Mouse (Mus musculus) forebrain, postnatal 0 days (tissue): ENCODE measurements around the gene Brd3os. TPM values are rescaled to one million over a fixed set of nuclear protein-coding genes. Genes with fewer than 3 reads are reported as not detected.

Experiments
- ATAC-seq: fragments of 200-750 bp; cut with Nextera tagmentation; 2 replicates; pipeline ENCODE4 v1.8.0; 2017; ENCODE audit warnings: mild to moderate bottlenecking, moderate library complexity
- DNase-seq: peaks from one replicate; pipeline ENCODE4 v3.0.0-alpha.2; 2015
- H3K27ac ChIP-seq: fragments of 300-500 bp; sonication (generic); 2 replicates; pipeline ENCODE4 v1.5.1; 2014; ENCODE audit warnings: low read depth, mild to moderate bottlenecking, antibody characterized with exemption, low read length, moderate library complexity, mixed read lengths
- H3K27me3 ChIP-seq: fragments of 300-500 bp; sonication (generic); 2 replicates; pipeline ENCODE4 v1.6.1; 2014; ENCODE audit warnings: mild to moderate bottlenecking, low read length, mixed read lengths; ENCODE audit not compliant: insufficient read depth
- H3K36me3 ChIP-seq: fragments of 300-500 bp; sonication (generic); 2 replicates; pipeline ENCODE4 v1.6.1; 2014; ENCODE audit warnings: mild to moderate bottlenecking, moderate library complexity; ENCODE audit not compliant: insufficient read depth
- H3K4me1 ChIP-seq: fragments of 300-500 bp; sonication (generic); 2 replicates; pipeline ENCODE4 v1.6.1; 2014; ENCODE audit warnings: antibody characterized with exemption; ENCODE audit not compliant: insufficient read depth
- H3K4me2 ChIP-seq: fragments of 300-500 bp; sonication (generic); 2 replicates; pipeline ENCODE4 v1.6.1; 2014; ENCODE audit warnings: low read depth, mild to moderate bottlenecking, moderate library complexity
- H3K4me3 ChIP-seq: fragments of 300-500 bp; sonication (generic); 2 replicates; pipeline ENCODE4 v1.5.1; 2014; ENCODE audit warnings: low read depth, low read length, mixed read lengths
- H3K9ac ChIP-seq: fragments of 300-500 bp; sonication (generic); 2 replicates; pipeline ENCODE4 v1.6.1; 2014; ENCODE audit warnings: mild to moderate bottlenecking
- H3K9me3 ChIP-seq: fragments of 300-500 bp; sonication (generic); 2 replicates; pipeline ENCODE4 v1.6.1; 2016; ENCODE audit warnings: low read length
- CTCF ChIP-seq: sonication (generic); IDR thresholded peaks from 2 replicates; pipeline ENCODE4 v1.5.1; 2016; ENCODE audit warnings: antibody characterized with exemption, control low read depth, low read depth
- WGBS: fragments of 180-500 bp; shearing (Covaris S2); extraction: QIAGEN DNeasy Blood & Tissue Kit; methylation state at CpG from one replicate; pipeline ENCODE4 v1.1.7; 2014; 5-methylcytosine and 5-hydroxymethylcytosine counted together
- microRNA-seq, 2 experiments: library from miRNA; unstranded; fragments of <30 nt; microRNA quantifications; one replicate each; pipeline ENCODE4; 2016
- polyA plus RNA-seq: library from polyadenylated mRNA; unstranded; fragments of >200 nt; fragmentation: Nextera tagmentation; extraction: Ambion mirVana; gene quantifications from 2 replicates; pipeline ENCODE4 v1.2.1, GENCODE M21; 2015
- total RNA-seq: library from RNA; depleted of rRNA; stranded (reverse); fragments of >200 nt; gene quantifications from 2 replicates; pipeline ENCODE4 v1.2.3, GENCODE M21; 2014; rRNA removed

The Brd3os gene
- total and polyA plus RNA-seq, 2 experiments from 2014 or later, result 33.9 to 44.1 TPM

DNA sequence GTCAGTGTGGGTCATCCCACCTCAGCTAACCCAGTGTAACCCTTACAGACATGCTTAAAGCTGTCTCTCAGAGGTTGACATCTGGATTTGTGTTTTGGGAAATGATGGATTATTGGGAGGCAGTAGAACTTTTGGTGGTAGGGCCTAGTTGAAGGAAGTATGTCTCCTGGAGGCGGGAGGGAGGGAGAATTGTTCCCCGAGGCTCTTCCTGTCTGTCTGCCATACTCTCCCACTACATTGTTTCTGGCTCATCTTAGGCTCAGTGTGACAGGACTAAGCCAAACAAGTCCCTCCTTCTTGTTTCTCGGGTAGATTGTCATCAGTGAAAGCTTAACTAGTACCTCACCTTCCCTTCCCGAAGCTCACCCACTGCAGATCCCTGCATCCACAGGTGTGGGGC lies 44.6 kb downstream of the Brd3os start:
- no peaks in the 10 kb centered on the region for H3K27me3 ChIP-seq
- H3K9ac ChIP-seq, result no peak overlapping the region
- DNase-seq (no peak), ATAC-seq (no peak)
- H3K27ac ChIP-seq, result no peak overlapping the region
- H3K4me1 ChIP-seq, result no peaks in the 10 kb centered on the region
- no peak overlapping the region for H3K4me2 ChIP-seq
- H3K36me3 ChIP-seq, result no peaks in the 10 kb centered on the region
- TF ChIP-seq CTCF, result no peak
- WGBS, result 74% methylated on average over 4 of the region's 4 CpGs
- H3K9me3 ChIP-seq, result no peaks in the 10 kb centered on the region
- no peak overlapping the region for H3K4me3 ChIP-seq

DNA sequence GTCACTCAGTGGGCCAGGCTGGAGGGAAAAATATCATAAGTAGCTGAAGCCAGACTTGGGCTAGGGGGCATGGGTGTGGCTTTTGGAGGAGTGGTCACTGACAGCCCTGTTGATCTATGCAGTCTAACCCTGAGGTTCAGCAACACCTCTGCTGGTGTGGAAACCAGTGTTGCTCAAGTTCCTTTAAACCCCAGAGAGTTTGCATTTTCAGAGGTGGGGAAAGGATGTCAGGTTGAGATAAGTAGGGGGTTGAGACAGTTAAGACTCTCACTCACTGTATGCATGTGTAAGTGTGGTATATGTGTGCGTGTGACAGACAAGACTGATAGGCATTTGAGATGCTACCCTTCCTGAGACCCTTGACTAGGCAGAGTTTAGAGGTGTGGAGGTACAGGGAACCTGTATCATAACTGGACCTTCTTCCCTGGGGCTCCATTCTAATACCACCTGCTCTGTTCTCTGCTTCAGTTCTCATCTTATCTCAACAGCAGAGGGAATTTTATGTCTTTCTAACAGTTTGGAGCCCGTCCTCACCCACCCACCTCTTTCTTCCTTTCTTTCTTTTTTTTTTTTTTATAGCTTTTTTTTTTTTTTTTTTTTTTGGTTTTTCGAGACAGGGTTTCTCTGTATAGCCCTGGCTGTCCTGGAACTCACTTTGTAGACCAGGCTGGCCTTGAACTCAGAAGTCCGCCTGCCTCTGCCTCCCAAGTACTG lies 45.4 kb downstream of the Brd3os start:
- Histone ChIP-seq H3K36me3 (no peaks in the 10 kb centered on the region), H3K4me3 (no peak overlapping the region), H3K27me3 (no peaks in the 10 kb centered on the region), H3K9ac (no peak overlapping the region), H3K4me2 (no peak overlapping the region), H3K4me1 (no peaks in the 10 kb centered on the region), H3K9me3 (no peaks in the 10 kb centered on the region), H3K27ac (no peak overlapping the region)
- TF ChIP-seq CTCF, result no peak
- no peak for ATAC-seq
- 82% methylated on average over 3 of the region's 4 CpGs for WGBS
- DNase-seq, result no peak

DNA sequence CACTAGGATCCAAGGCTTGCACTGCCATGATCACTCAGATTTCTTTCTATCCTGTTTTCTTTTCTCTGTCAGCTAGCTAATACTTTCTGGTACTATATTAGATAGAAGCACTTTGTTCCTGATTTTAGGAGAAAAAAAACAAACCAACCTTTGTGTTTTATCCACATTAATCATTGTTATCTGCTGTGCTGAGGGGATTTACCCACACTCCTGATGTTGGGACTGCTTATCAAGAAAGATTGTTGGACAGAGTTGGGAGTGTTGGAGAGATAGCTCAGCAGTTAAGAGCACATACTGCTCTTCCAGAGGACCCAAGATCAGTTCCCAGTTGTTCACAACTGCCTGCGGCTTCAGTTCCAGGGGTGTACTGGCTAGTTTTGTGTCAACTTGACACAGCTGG lies 46.2 kb downstream of the Brd3os start:
- no peaks in the 10 kb centered on the region for H3K4me1 ChIP-seq
- H3K9ac ChIP-seq, result no peak overlapping the region

DNA sequence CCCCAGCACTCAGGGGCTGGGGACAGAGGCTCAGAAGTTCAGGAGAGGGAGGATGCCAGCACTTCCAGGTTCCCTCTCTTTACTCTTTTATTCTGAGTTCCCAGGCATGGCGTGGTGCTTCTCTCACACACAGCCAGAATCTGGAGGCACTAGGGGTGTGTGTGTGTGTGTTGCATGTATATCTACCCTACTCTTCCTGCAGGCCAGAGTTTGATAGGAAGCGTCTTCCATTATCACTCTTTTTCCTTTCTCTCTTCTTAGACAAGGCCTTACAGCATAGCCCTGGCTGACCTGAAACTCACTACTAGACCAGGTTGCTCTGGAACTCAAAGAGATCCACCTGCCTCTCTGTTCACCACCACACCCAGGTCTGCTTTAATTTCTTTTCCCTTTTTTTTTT lies 48.8 kb downstream of the Brd3os start:
- H3K4me2 ChIP-seq, result no peak overlapping the region
- no peak for DNase-seq
- H3K27me3 ChIP-seq, result no peaks in the 10 kb centered on the region
- H3K36me3 ChIP-seq, result no peaks in the 10 kb centered on the region
- ATAC-seq, result no peak
- no peaks in the 10 kb centered on the region for H3K4me1 ChIP-seq
- no peak overlapping the region for H3K9ac ChIP-seq
- WGBS, result 83% methylated on average over 2 of the region's 2 CpGs
- no peak overlapping the region for H3K27ac ChIP-seq
- no peaks in the 10 kb centered on the region for H3K9me3 ChIP-seq
- TF ChIP-seq CTCF, result no peak
- no peak overlapping the region for H3K4me3 ChIP-seq

More for the DNA sequence above, 46.2 kb downstream of the Brd3os start:
- 97% methylated on average over 1 of the region's 1 CpGs for WGBS
- no peaks in the 10 kb centered on the region for H3K27me3 ChIP-seq
- ATAC-seq, result no peak
- no peak for TF ChIP-seq CTCF
- H3K36me3 ChIP-seq, result no peaks in the 10 kb centered on the region
- no peak for DNase-seq
- H3K9me3 ChIP-seq, result no peaks in the 10 kb centered on the region
- no peak overlapping the region for H3K4me3 ChIP-seq
- no peak overlapping the region for H3K4me2 ChIP-seq
- no peak overlapping the region for H3K27ac ChIP-seq

Small RNA genes within 50 kb of the gene (microRNA-seq; reads per million reads assigned to microRNA genes)
- 0 reads per million in 2 experiments for gene Gm24049
- 0 reads per million in 2 experiments for gene Mir7578

Other genes starting within 250 kb of the Brd3os start
- gene Sardh, start 194.0 kb upstream of the Brd3os start, total RNA-seq, result 7.2 and 7.5 TPM in 2 replicates
- gene Sardh, start 194.0 kb upstream of the Brd3os start, polyA plus RNA-seq, result 5.7 and 6.2 TPM in 2 replicates
- gene Vav2, start 15.3 kb upstream of the Brd3os start, total RNA-seq, result 39.3 and 39.6 TPM in 2 replicates
- 4.9 and 7.1 TPM in 2 replicates for gene Vav2, start 15.3 kb upstream of the Brd3os start, polyA plus RNA-seq
- gene Brd3, start 65.3 kb downstream of the Brd3os start, total RNA-seq, result 40.4 and 58.5 TPM in 2 replicates
- 119 and 135 TPM in 2 replicates for gene Brd3, start 65.3 kb downstream of the Brd3os start, polyA plus RNA-seq
- gene Wdr5, start 72.8 kb downstream of the Brd3os start, total RNA-seq, result 49.4 and 53.6 TPM in 2 replicates
- gene Wdr5, start 72.8 kb downstream of the Brd3os start, polyA plus RNA-seq, result 28.9 and 35.0 TPM in 2 replicates
- gene Rxra, start 234.1 kb downstream of the Brd3os start, total RNA-seq, result 9.4 and 19.3 TPM in 2 replicates
- 1.7 and 2.1 TPM in 2 replicates for gene Rxra, start 234.1 kb downstream of the Brd3os start, polyA plus RNA-seq